Mouse (Mus musculus): ENCODE measurements around the gene Hbp1. TPM values are rescaled to one million over a fixed set of nuclear protein-coding genes. Genes with fewer than 3 reads are reported as not detected.

The Hbp1 gene
- 82.1 and 82.8 TPM in 2 replicates for polyA plus RNA-seq (2015; fragmentation: Nextera tagmentation; extraction: Ambion mirVana)

DNA sequence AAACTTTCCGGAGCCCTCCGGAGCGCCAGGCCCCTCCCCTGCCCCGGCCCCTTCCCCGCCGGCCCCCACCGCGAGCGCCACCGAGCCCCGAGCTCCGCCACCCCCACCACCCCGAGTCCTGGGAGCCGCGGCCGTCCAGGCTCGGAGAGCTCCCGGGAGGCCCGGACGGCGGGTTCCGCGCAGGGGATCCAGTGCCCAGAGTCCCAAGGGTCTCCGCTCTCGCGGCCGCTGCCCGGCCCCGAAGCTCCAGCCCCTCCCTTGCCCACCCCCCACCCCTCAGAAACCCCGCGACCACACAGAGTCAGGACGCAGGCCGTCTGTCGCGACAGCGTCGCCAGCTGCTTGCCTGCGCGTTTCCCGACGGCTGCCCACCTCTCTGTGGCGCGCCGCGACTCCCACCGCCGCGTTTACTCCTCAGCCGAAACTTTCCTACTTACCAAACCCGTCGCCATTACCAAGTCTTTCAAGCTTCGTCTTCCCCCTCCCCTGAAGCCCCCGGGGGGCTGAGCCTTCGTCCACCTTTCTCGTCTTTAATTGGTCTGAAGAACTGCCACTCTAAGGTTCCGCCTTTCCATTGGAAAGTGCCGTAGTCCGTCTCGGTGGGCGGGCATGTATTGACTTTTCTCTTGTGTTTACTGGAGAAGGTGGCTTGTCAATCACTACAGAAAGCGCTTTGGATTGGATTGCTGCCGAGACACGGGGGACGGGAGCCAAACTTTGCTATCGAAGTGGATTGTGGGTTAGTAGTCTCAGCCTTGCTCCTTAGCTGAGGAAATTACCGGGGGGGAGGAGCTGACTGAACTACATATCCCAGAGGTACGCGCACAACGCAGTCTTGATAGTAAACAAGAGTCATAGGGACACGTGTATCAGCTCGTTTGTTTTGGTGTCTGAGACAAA lies at the start of gene Hbp1:
Hbp1 (minus strand) TSS at position 777 of the 900 bp plus-strand sequence.
- WGBS = under 1% methylated on average over 68 of the region's 71 CpGs
- Histone ChIP-seq H3K4me2 (ENCODE audit: low read depth, low read length) (peak within 1 kb of the TSS; percentile 67), H3K27me3 (replicated peaks; ENCODE audit: control insufficient read depth, insufficient read depth, low read length) (no peaks in the 10 kb centered on the region), H3K4me3 (ENCODE audit: low read length) (peak within 1 kb of the TSS; percentile 84), H3K9ac (ENCODE audit: low read depth, low read length) (peak within 1 kb of the TSS; percentile 96), H3K36me3 (ENCODE audit: control insufficient read depth, insufficient read depth, low read length) (no peaks in the 10 kb centered on the region), H3K9me3 (ENCODE audit: control insufficient read depth, low read length) (no peaks in the 10 kb centered on the region), H3K27ac (ENCODE audit: low read length) (peak within 1 kb of the TSS; percentile 99), H3K4me1 (ENCODE audit: control insufficient read depth, insufficient read depth, low read length) (no peaks in the 10 kb centered on the region)
- ATAC-seq = peak; percentile 97

DNA sequence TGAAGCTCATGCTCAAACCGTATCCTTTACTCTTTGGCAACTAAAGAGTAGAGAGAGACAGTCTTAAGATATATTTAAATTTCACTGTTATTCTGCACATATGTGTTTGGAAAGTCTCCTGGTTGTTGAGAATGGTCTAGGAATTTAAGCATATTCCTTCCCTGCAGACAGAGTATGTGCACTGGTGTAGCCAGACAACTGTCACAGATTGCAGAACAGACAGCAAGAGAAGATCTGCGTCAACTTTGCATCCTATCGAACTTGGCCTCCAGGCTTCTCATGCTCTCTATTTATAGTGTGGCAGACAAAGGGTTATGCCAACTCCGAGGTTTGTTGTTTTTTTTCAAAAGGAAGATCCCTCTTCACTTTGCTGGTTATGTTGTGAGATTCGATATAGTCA lies 48.4 kb upstream of the Hbp1 start:
- Histone ChIP-seq H3K4me3 (ENCODE audit: low read length) (no peak overlapping the region), H3K27me3 (replicated peaks; ENCODE audit: control insufficient read depth, insufficient read depth, low read length) (no peaks in the 10 kb centered on the region), H3K9ac (ENCODE audit: low read depth, low read length) (no peak overlapping the region), H3K4me1 (ENCODE audit: control insufficient read depth, insufficient read depth, low read length) (peaks cover 2% of the 10 kb centered on the region; the same call in 1 of the 2 replicates), H3K4me2 (ENCODE audit: low read depth, low read length) (no peak overlapping the region), H3K36me3 (ENCODE audit: control insufficient read depth, insufficient read depth, low read length) (no peaks in the 10 kb centered on the region), H3K27ac (ENCODE audit: low read length) (no peak overlapping the region), H3K9me3 (ENCODE audit: control insufficient read depth, low read length) (no peaks in the 10 kb centered on the region)
- no peak for ATAC-seq
- WGBS = 84% methylated on average over 5 of the region's 5 CpGs

DNA sequence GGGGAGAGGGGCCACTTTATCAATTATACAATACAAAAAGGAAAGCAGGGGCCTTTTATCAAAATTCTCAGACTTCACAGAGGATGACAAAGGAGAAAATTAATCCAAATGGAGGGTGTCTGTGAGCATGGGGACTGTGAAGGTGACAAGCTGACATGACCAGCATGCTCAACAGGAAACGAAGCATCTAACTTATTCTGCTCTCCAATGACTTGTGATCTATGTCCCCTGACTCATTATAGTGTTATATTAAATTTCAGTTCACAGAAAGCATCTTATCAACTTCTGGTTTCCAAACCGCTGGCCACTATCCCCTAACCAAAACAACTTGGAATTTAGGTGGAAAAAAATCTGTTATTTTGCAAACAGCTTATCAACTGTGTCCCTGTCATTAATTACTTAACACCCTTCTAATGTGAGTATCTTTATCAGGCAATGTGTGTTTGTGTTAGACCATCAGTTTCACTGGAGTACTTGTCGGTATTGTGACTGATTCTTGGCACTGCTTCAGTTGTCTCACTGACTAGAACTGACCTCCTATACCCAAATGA lies 47.1 kb upstream of the Hbp1 start:
- 68% methylated on average over 3 of the region's 3 CpGs for WGBS

DNA sequence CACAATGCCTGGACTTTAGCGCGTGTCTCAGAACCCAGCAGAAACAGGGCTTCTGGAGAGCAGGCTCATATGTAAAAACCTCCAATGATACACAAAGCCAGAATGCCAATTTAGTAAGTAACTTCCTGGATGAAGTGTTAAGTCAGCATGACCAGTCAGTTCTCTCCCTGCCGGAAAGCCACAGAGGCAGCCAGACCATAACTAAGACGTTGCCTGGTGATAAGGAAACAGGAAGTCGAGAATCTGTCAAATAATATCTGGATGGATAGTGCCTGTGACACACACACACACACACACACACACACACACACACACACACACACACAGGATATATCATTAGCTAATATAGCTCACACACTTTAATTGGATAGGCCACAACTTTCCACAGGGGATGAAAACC lies 46.5 kb upstream of the Hbp1 start:
- H3K4me3 ChIP-seq (ENCODE audit: low read length) = no peak overlapping the region
- no peaks in the 10 kb centered on the region for H3K27me3 ChIP-seq (replicated peaks; ENCODE audit: control insufficient read depth, insufficient read depth, low read length)
- peak; percentile 74 for ATAC-seq
- no peaks in the 10 kb centered on the region for H3K36me3 ChIP-seq (ENCODE audit: control insufficient read depth, insufficient read depth, low read length)
- no peaks in the 10 kb centered on the region for H3K9me3 ChIP-seq (ENCODE audit: control insufficient read depth, low read length)
- peaks cover 2% of the 10 kb centered on the region; the same call in 1 of the 2 replicates for H3K4me1 ChIP-seq (ENCODE audit: control insufficient read depth, insufficient read depth, low read length)
- no peak overlapping the region for H3K9ac ChIP-seq (ENCODE audit: low read depth, low read length)
- H3K4me2 ChIP-seq (ENCODE audit: low read depth, low read length) = no peak overlapping the region
- H3K27ac ChIP-seq (ENCODE audit: low read length) = no peak overlapping the region
- 49% methylated on average over 5 of the region's 5 CpGs for WGBS

More for the DNA sequence above, 47.1 kb upstream of the Hbp1 start:
- no peak for ATAC-seq
- Histone ChIP-seq H3K4me3 (ENCODE audit: low read length) (no peak overlapping the region), H3K27me3 (replicated peaks; ENCODE audit: control insufficient read depth, insufficient read depth, low read length) (no peaks in the 10 kb centered on the region), H3K9ac (ENCODE audit: low read depth, low read length) (no peak overlapping the region), H3K4me2 (ENCODE audit: low read depth, low read length) (no peak overlapping the region), H3K27ac (ENCODE audit: low read length) (no peak overlapping the region), H3K4me1 (ENCODE audit: control insufficient read depth, insufficient read depth, low read length) (peaks cover 2% of the 10 kb centered on the region; the same call in 1 of the 2 replicates), H3K9me3 (ENCODE audit: control insufficient read depth, low read length) (no peaks in the 10 kb centered on the region), H3K36me3 (ENCODE audit: control insufficient read depth, insufficient read depth, low read length) (no peaks in the 10 kb centered on the region)

DNA sequence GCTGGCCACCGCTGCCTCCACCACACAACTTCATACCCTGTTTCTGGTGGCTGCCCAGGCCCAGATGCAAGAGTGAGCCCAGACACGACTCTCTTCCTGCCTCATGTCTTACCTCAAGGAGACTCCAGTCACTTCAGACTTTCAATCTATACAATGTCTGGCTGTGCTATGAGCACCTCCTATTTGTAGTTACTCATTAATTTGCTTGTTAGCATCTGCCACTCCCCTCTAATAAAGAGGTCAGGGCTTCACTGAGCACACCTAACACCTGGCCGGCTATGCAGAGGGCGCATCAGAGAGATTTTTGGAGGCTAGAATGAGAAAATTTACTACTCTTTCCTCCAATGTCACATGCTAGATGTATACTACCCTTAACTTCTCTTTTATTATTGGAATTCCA lies 40.2 kb upstream of the Hbp1 start:
- Histone ChIP-seq H3K9ac (ENCODE audit: low read depth, low read length) (no peak overlapping the region), H3K36me3 (ENCODE audit: control insufficient read depth, insufficient read depth, low read length) (no peaks in the 10 kb centered on the region), H3K4me3 (ENCODE audit: low read length) (no peak overlapping the region), H3K4me2 (ENCODE audit: low read depth, low read length) (no peak overlapping the region), H3K27me3 (replicated peaks; ENCODE audit: control insufficient read depth, insufficient read depth, low read length) (no peaks in the 10 kb centered on the region), H3K9me3 (ENCODE audit: control insufficient read depth, low read length) (no peaks in the 10 kb centered on the region), H3K27ac (ENCODE audit: low read length) (no peak overlapping the region), H3K4me1 (ENCODE audit: control insufficient read depth, insufficient read depth, low read length) (no peaks in the 10 kb centered on the region)
- peak; percentile 83 for ATAC-seq
- 71% methylated on average over 4 of the region's 4 CpGs for WGBS

DNA sequence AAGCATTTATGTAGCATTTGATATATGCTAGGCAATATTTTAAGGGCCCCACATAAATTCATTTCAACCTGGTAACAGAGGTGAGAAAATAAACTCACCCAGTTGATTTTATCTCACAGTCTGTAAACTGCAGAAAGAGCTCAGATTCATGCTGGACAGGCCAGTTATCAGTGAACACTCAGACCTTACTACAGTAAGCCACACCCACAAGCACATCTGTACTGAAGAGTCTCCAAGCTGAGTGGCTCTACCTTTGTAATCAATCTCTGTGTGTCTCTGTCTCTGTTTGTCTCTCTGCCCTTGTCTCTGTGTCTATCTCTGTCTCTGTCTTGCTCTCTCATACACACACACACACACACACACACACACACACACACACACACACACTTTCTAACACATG lies 39.4 kb upstream of the Hbp1 start:
- no peak overlapping the region for H3K4me3 ChIP-seq (ENCODE audit: low read length)
- H3K4me1 ChIP-seq (ENCODE audit: control insufficient read depth, insufficient read depth, low read length) = no peaks in the 10 kb centered on the region
- no peak overlapping the region for H3K9ac ChIP-seq (ENCODE audit: low read depth, low read length)
- H3K27me3 ChIP-seq (replicated peaks; ENCODE audit: control insufficient read depth, insufficient read depth, low read length) = no peaks in the 10 kb centered on the region
- H3K9me3 ChIP-seq (ENCODE audit: control insufficient read depth, low read length) = no peaks in the 10 kb centered on the region
- peak; percentile 76 for ATAC-seq
- H3K36me3 ChIP-seq (ENCODE audit: control insufficient read depth, insufficient read depth, low read length) = no peaks in the 10 kb centered on the region
- H3K4me2 ChIP-seq (ENCODE audit: low read depth, low read length) = no peak overlapping the region
- H3K27ac ChIP-seq (ENCODE audit: low read length) = no peak overlapping the region

DNA sequence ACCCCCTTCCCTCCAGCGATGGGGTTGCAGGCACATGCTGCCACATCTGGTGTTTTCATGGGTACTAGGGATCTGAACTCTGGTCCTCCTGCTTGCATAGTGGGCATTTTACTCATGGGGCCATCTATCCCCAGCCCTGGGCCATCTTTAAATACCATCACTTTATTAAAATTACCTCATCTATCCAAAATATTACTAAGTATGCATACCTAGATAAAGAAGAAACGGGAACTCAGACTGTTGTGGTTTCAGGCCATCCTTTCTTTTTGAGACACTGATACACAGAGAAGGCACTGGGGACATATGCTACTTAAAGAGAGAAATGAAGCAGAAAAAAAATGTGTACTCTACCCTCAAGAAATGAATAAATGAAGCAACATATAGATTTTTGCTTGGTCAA lies 36.1 kb upstream of the Hbp1 start:
- no peak for ATAC-seq
- Histone ChIP-seq H3K36me3 (ENCODE audit: control insufficient read depth, insufficient read depth, low read length) (no peaks in the 10 kb centered on the region), H3K9ac (ENCODE audit: low read depth, low read length) (no peak overlapping the region), H3K27me3 (replicated peaks; ENCODE audit: control insufficient read depth, insufficient read depth, low read length) (no peaks in the 10 kb centered on the region), H3K9me3 (ENCODE audit: control insufficient read depth, low read length) (no peaks in the 10 kb centered on the region), H3K4me1 (ENCODE audit: control insufficient read depth, insufficient read depth, low read length) (no peaks in the 10 kb centered on the region), H3K4me2 (ENCODE audit: low read depth, low read length) (no peak overlapping the region), H3K27ac (ENCODE audit: low read length) (no peak overlapping the region), H3K4me3 (ENCODE audit: low read length) (no peak overlapping the region)
- 92% methylated on average over 2 of the region's 2 CpGs for WGBS

DNA sequence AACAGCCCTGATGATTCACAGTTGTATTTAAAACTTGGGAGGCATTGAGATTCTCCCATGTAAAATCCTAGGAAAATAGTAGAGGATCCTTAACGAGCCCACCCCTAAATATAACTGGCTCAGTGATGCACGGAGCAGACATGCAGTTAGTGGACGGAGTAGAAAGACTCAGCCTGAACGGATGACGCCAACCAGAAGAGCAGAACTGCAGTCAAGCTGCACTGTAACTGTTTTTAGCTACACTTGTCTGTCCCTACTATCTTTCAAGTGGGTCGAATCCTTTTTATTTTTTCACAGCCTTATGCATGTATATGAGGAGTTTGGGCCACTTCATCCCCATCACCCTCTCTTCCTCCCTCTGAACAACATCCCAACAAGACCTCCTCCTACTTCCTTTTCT lies 35.4 kb upstream of the Hbp1 start:
- Histone ChIP-seq H3K4me3 (ENCODE audit: low read length) (no peak overlapping the region), H3K9ac (ENCODE audit: low read depth, low read length) (no peak overlapping the region), H3K27me3 (replicated peaks; ENCODE audit: control insufficient read depth, insufficient read depth, low read length) (no peaks in the 10 kb centered on the region), H3K9me3 (ENCODE audit: control insufficient read depth, low read length) (no peaks in the 10 kb centered on the region), H3K27ac (ENCODE audit: low read length) (no peak overlapping the region), H3K36me3 (ENCODE audit: control insufficient read depth, insufficient read depth, low read length) (no peaks in the 10 kb centered on the region), H3K4me1 (ENCODE audit: control insufficient read depth, insufficient read depth, low read length) (no peaks in the 10 kb centered on the region), H3K4me2 (ENCODE audit: low read depth, low read length) (no peak overlapping the region)
- WGBS = 92% methylated on average over 6 of the region's 6 CpGs
- ATAC-seq = no peak

DNA sequence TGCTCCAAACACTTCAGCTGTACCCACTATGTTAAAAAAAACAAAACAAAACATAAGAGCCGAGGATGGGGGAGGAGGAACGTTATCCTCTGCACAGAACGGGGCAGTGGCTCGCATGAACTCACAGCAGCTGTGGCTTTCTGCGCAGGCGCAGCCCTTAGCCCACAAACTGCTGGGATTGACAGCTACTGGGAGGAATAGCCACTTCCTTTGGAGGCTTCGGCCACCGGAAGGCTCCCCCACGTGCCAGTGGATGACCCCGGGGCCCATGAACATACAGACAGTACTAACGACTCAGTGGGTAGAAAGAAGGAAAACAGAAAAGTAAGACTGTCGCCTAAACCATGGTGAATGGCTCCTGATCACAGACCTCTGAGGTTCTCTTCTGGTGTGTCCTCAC lies 34.3 kb upstream of the Hbp1 start:
- H3K4me1 ChIP-seq (ENCODE audit: control insufficient read depth, insufficient read depth, low read length) = no peaks in the 10 kb centered on the region
- no peak overlapping the region for H3K27ac ChIP-seq (ENCODE audit: low read length)
- no peak overlapping the region for H3K4me3 ChIP-seq (ENCODE audit: low read length)
- H3K4me2 ChIP-seq (ENCODE audit: low read depth, low read length) = no peak overlapping the region
- WGBS = 67% methylated on average over 12 of the region's 12 CpGs
- no peaks in the 10 kb centered on the region for H3K36me3 ChIP-seq (ENCODE audit: control insufficient read depth, insufficient read depth, low read length)
- H3K9ac ChIP-seq (ENCODE audit: low read depth, low read length) = no peak overlapping the region
- H3K9me3 ChIP-seq (ENCODE audit: control insufficient read depth, low read length) = no peaks in the 10 kb centered on the region
- ATAC-seq = no peak
- H3K27me3 ChIP-seq (replicated peaks; ENCODE audit: control insufficient read depth, insufficient read depth, low read length) = no peaks in the 10 kb centered on the region

Measured in intestine, embryonic 16.5 days (tissue).